Mouse (Mus musculus): Measurements from ENCODE around the gene Syap1. TPM values are rescaled to one million over a fixed set of nuclear protein-coding genes. Genes with fewer than 3 reads are reported as not detected.
"Not testable (repeated sequence)": the region's sequence is repeated elsewhere in the genome, so short reads cannot be mapped to it uniquely, and the experiment has no call there.

Gene Syap1
- polyA plus RNA-seq, 1 experiment = 8.3 TPM

DNA sequence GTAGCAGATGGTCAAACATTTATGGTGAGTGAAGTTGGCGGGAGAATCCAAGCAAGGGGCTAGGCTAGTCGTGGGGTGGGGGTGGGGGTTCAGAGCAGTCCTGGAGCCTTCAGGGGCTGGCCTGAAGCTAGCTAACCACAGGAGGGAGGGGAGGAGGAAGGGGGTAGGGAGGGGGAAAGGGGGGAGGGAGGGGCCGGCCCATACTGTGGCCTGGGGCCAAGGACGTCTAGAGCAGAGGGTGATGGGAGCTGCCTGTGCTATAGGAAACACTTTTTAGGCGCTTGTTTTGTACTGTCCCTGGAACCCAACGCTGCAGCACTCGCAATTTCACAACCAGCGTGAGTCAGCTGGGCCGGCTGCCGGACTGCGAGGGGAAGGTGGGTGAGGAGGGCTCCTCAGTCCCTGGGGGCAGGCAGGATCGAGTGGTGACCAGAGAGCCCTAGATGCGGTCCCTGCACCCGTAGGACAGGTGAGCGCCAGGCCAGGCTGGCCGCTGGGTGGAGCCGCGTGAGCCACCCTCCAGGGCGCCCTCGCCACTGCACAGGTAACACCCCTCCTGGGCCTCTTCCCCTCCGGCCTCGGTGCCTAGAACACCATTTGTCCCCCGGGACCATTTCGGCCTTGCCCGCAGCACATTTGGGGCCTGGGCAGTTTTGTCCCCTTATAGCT is 13.3 kb upstream of the Syap1 start:
- Histone ChIP-seq H3K27ac (ENCODE audit: insufficient read depth, low read depth, low read length) (peak overlapping the region; percentile 72), H3K36me3 (ENCODE audit: control insufficient read depth, insufficient read depth, low read length) (no peaks in the 10 kb centered on the region), H3K27me3 (ENCODE audit: control insufficient read depth, insufficient read depth, low read length) (no peaks in the 10 kb centered on the region), H3K4me3 (ENCODE audit: low read depth, low read length) (peak overlapping the region; percentile 100), H3K4me1 (ENCODE audit: control insufficient read depth, insufficient read depth, insufficient read length, low read length) (no peaks in the 10 kb centered on the region; the same call in 1 of the 2 replicates)
- WGBS = 8% methylated on average over 23 of the region's 25 CpGs
- TF ChIP-seq POLR2A (IDR thresholded peaks at IDR 0.05; ENCODE audit: low read depth, low read length) = no peak
- no peak for TF ChIP-seq CTCF (IDR thresholded peaks at IDR 0.05; ENCODE audit: extremely low read depth, insufficient read length, insufficient replicate concordance, low read depth, low read length)

DNA sequence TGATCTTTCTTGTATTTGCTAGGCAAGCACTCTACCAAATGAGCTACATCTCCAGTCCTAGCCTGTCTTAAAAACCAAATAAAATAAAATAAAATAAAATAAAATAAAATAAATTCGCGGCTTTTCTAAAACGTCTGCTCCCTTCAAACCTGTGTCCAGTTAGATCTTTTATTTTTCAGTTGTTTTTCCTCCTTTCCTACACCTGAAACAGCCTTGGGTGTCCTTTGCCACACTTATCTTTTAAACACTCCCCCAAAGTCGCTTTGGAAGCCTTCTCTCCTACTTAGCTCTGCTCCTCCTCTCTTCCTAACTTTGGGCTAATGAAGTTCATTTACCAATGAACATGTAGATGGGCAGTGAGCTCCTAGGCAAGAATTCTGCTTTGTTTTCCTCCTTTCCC is 12.7 kb upstream of the Syap1 start, which contains the start of gene Ctps2:
Gene Ctps2 (plus strand): TSS at position 301 of the 400 bp plus-strand sequence.
- Histone ChIP-seq H3K27me3 (ENCODE audit: control insufficient read depth, insufficient read depth, low read length) (no peaks in the 10 kb centered on the region), H3K36me3 (ENCODE audit: control insufficient read depth, insufficient read depth, low read length) (no peaks in the 10 kb centered on the region), H3K4me3 (ENCODE audit: low read depth, low read length) (peak within 1 kb of the TSS; percentile 100), H3K27ac (ENCODE audit: insufficient read depth, low read depth, low read length) (peak within 1 kb of the TSS; percentile 72), H3K4me1 (ENCODE audit: control insufficient read depth, insufficient read depth, insufficient read length, low read length) (no peaks in the 10 kb centered on the region; the same call in 1 of the 2 replicates)
- TF ChIP-seq CTCF (IDR thresholded peaks at IDR 0.05; ENCODE audit: extremely low read depth, insufficient read length, insufficient replicate concordance, low read depth, low read length) (no peak), POLR2A (IDR thresholded peaks at IDR 0.05; ENCODE audit: low read depth, low read length) (no peak)
- WGBS = 29% methylated on average over 4 of the region's 4 CpGs

GRCm38 (mm10) chrX:162888575-162889223 is 452 bp upstream of the Syap1 start:
- not testable (repeated sequence) for H3K27ac ChIP-seq (ENCODE audit: insufficient read depth, low read depth, low read length); H3K36me3 ChIP-seq (ENCODE audit: control insufficient read depth, insufficient read depth, low read length); H3K27me3 ChIP-seq (ENCODE audit: control insufficient read depth, insufficient read depth, low read length); H3K4me1 ChIP-seq (ENCODE audit: control insufficient read depth, insufficient read depth, insufficient read length, low read length); H3K4me3 ChIP-seq (ENCODE audit: low read depth, low read length)
- WGBS = 61% methylated on average over 10 of the region's 25 CpGs

DNA sequence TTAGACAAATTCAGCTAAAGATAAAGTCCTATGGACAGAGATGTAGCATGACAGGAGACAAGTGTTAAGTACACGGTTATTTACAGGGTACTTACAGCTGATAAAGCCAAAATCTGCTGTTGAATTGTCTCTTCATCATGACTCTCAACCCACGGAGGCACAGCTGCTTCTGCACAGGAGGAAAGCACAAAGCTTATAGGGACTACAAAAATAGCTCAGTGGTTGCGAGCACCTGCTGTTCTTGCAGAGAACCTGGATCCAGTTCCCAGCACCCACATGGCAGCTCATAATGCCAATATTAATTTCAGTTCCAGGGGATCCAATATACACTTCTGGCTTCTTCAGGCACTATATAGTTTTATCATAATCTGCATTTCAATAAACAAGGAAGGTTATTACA is 10.0 kb downstream of the Syap1 start:
- 83% methylated on average over 3 of the region's 3 CpGs for WGBS
- H3K27ac ChIP-seq (ENCODE audit: insufficient read depth, low read depth, low read length) = no peak overlapping the region
- no peak for TF ChIP-seq CTCF (IDR thresholded peaks at IDR 0.05; ENCODE audit: extremely low read depth, insufficient read length, insufficient replicate concordance, low read depth, low read length)
- no peak for TF ChIP-seq POLR2A (IDR thresholded peaks at IDR 0.05; ENCODE audit: low read depth, low read length)
- no peaks in the 10 kb centered on the region for H3K27me3 ChIP-seq (ENCODE audit: control insufficient read depth, insufficient read depth, low read length)
- no peaks in the 10 kb centered on the region for H3K4me1 ChIP-seq (ENCODE audit: control insufficient read depth, insufficient read depth, insufficient read length, low read length)
- no peak overlapping the region for H3K4me3 ChIP-seq (ENCODE audit: low read depth, low read length)
- peaks cover 14% of the 10 kb centered on the region for H3K36me3 ChIP-seq (ENCODE audit: control insufficient read depth, insufficient read depth, low read length)

DNA sequence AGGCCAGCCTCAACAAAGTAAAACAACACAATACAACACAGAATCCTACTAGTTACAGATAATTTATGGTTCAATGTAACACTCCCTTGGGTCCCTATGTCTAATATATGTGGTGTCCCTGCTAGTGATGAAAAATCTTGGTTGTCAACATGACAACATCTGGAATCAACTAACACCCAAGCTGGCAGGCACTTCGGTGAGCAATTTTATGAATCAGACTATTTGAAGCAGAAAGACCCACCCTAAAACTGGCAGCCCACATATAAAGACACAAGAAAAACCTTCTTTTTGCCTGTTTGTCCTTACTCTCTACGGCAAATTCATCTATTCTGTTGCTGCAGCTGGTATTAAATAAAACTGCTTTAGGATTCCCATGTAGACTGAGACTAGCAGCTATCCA is 14.5 kb downstream of the Syap1 start:
- no peaks in the 10 kb centered on the region for H3K4me1 ChIP-seq (ENCODE audit: control insufficient read depth, insufficient read depth, insufficient read length, low read length)
- peaks cover 24% of the 10 kb centered on the region for H3K36me3 ChIP-seq (ENCODE audit: control insufficient read depth, insufficient read depth, low read length)
- no peak overlapping the region for H3K4me3 ChIP-seq (ENCODE audit: low read depth, low read length)
- TF ChIP-seq CTCF (IDR thresholded peaks at IDR 0.05; ENCODE audit: extremely low read depth, insufficient read length, insufficient replicate concordance, low read depth, low read length) (no peak), POLR2A (IDR thresholded peaks at IDR 0.05; ENCODE audit: low read depth, low read length) (no peak)
- WGBS = 97% methylated on average over 2 of the region's 2 CpGs
- no peaks in the 10 kb centered on the region for H3K27me3 ChIP-seq (ENCODE audit: control insufficient read depth, insufficient read depth, low read length)
- no peak overlapping the region for H3K27ac ChIP-seq (ENCODE audit: insufficient read depth, low read depth, low read length)

- 23% methylated on average over 4 of the region's 4 CpGs for WGBS
- Histone ChIP-seq H3K4me1 (ENCODE audit: control insufficient read depth, insufficient read depth, insufficient read length, low read length) (no peaks in the 10 kb centered on the region), H3K27ac (ENCODE audit: insufficient read depth, low read depth, low read length) (no peak overlapping the region), H3K4me3 (ENCODE audit: low read depth, low read length) (no peak overlapping the region), H3K36me3 (ENCODE audit: control insufficient read depth, insufficient read depth, low read length) (peaks cover 24% of the 10 kb centered on the region), H3K27me3 (ENCODE audit: control insufficient read depth, insufficient read depth, low read length) (no peaks in the 10 kb centered on the region)
- peak; percentile 72; the same call in 1 of the 2 replicates for TF ChIP-seq CTCF (IDR thresholded peaks at IDR 0.05; ENCODE audit: extremely low read depth, insufficient read length, insufficient replicate concordance, low read depth, low read length)
- TF ChIP-seq POLR2A (IDR thresholded peaks at IDR 0.05; ENCODE audit: low read depth, low read length) = no peak
These were observed 16.3 kb downstream of the Syap1 start for GRCm38 (mm10) chrX:162871734-162872517.

Data from small intestine, adult 2 months (tissue).